Mouse (Mus musculus) embryonic stem cell, embryonic (primary cell): ENCODE measurements around the gene Vmn1r206.
"Not testable (repeated sequence)": the region's sequence is repeated elsewhere in the genome, so short reads cannot be mapped to it uniquely, and the experiment has no call there.

Source experiments
- CTCF ChIA-PET, 4 experiments: fragments of 300-600 bp in 2 of 4; fragments of 350-600 bp in 2 of 4; sonication (Branson Sonifier 250); formaldehyde crosslinking; loops; one replicate each; lab custom pipeline; 2022; ENCODE audit warnings: inconsistent platforms in 2 of 4; lab: Charles Lee
- POLR2A ChIA-PET, 4 experiments: fragments of 300-600 bp in 2 of 4; fragments of 350-600 bp in 2 of 4; sonication (Branson Sonifier 250); formaldehyde crosslinking; loops; one replicate each; lab custom pipeline; 2022; ENCODE audit warnings: antibody characterized with exemption in 4 of 4, inconsistent platforms in 1 of 4; lab: Charles Lee

Vmn1r206 gene

DNA sequence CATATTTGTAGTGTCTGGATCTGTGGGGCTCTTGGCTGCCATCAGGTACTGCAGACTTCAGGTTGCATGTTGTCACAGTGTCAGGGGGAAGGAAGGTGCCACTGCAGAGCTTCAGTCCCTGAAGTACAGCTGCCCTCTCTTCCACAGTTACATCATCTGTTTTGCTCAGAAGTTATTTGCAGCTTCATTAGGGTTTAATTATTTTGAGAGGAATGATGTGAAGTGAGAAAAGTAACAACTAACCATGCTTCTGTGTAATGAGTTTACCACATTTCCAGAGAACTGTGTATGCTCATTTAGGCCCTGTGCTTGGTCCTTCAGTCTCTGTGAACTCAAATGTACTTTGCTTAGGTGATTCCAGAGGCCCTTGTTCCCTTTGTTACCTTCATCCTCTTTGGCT is at the start of gene Vmn1r206:
Vmn1r206 (minus strand) TSS at position 101 of the 400 bp plus-strand sequence.
- CTCF ChIA-PET, POLR2A ChIA-PET: not testable (repeated sequence)

DNA sequence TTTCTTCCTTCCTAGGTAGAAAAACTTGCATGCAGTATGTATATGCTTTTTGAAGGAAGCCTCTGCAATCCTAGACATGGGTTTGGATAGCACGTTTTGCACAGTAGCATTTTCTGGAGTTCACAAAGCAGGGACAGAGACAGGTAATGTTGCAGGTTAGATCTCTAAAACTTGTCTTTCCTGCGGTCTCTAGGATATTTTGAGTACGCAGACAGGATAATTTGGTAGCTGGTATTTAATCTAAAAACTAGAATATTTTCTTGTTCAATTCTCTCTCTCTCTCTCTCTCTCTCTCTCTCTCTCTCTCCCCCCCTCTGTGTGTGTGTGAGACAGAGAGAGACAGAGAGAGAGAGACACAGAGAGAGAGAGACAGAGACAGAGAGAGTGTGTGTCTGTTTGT is 31.2 kb downstream of the Vmn1r206 start, which contains the start of gene Vmn1r205:
Vmn1r205 (minus strand) TSS at position 101 of the 400 bp plus-strand sequence.
- POLR2A ChIA-PET = no interaction called here
- CTCF ChIA-PET = no interaction called here

DNA sequence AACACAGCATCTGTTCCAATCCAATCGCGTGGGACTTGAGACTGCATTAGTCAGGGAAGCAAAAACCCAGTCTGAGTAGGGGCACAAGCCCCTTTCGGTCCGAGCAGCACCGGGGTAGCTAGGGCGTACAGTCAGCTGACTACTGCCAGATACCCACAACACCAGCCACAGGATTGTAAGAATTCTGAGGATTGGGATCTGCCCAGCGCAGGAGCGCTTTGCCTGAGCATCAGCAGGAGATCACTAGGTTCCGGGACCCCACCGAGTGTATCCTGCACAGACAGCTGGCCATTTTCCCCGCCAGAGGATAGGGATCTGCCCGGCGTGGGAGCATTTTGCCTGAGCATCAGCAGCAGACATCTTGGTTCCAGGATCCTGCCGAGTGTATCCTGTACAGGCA is 40.7 kb downstream of the Vmn1r206 start:
- CTCF ChIA-PET = not testable (repeated sequence)
- POLR2A ChIA-PET = interaction anchor here in 1 of 4 experiments (1.3 kb wide), 1 partner anchor 541 kb away, joined by 3 read pairs; the partner anchor contains the start of genes Hist1h2ag and Hist1h2bj

DNA sequence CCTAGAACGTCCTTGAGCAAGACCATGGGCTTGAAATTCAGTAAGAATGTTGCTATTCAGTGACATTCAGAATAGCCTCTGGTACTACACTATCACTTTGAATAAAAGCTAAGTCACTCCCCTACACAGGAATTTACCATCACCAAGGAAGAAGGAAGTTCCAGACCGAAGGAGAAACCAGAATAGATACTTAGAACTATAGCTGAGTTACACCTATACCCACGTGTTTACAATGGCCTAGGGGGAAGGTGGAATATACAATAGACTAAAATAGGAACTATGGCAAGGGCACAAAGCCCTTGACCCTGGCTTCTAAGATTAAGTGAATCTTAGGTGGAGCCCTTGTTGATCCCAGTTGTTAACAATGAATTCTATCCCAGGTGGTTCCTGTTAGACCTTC is 49.1 kb downstream of the Vmn1r206 start:
- POLR2A ChIA-PET, CTCF ChIA-PET: not testable (repeated sequence)
